Mouse (Mus musculus) cerebellum, postnatal 14 days (tissue): ENCODE measurements around the gene Prepl.

Source experiments
- DNase-seq, 2 experiments: peaks; one replicate each; pipeline ENCODE4 v3.0.0; 2021; ENCODE audit warnings: mixed read lengths in 2 of 2

Gene Prepl

GRCm38 (mm10) chr17:85018344-85018743 lies 71.7 kb downstream of the Prepl start:
- DNase-seq: no peak

GRCm38 (mm10) chr17:85014632-85015031 lies 75.4 kb downstream of the Prepl start:
- DNase-seq: no peak

- DNase-seq: no peak
Observed at GRCm38 (mm10) chr17:85013485-85013884, 76.6 kb downstream of the Prepl start.
